Mouse (Mus musculus): ENCODE measurements at regions not wholly inside any gene's neighbourhood (a gene's known extent, or its start where the extent isn't known, plus 50 kb on each side); places are given as distances from the start of the nearest gene placed in this dataset.

DNA sequence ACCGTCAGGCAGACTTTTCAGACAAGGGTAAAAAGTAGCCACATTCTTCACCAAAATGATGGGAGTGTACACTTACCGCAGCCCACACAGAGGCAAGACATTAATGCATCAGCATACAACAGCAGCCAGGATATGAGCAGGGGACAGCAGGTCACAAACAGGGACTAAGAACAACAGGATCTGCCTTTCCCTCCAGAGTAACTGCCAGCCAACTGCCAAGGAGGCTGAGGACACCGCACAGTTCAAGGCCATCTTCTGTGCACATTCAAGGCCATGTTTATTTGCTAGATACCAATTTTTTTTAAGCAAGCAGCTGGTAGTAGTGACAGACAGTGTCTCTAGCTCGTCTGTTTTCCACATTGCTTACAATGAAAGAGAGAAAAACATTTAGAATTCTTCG lies 130.6 kb downstream of the Gipc2 start:
- no peak for TF ChIP-seq EP300 (optimal IDR thresholded peaks at IDR 0.05)
- no peak for TF ChIP-seq CTCF (IDR thresholded peaks at IDR 0.05; ENCODE audit: low read depth)

Data from stomach, postnatal 0 days (tissue).